Mouse (Mus musculus): Measurements from ENCODE around the gene Otud3.

DNA sequence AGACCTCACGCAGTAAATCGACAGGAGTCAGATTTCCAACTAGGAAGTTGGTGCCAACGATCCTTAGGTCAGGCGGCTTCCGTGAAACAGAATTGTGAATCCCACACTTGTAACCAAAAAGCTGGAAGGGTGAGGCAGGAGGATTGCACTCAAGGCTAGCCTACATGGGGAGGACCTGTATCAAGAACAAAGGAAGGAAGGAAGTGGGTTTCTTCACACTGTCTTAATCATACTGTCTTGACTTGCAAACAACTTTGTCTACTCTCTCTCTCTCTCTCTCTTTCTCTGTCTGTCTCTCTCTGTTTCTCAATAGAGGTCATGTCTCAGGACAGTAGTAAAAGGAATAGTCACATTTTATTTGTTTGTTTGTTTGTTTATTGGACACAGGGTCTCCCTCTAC lies 49.0 kb upstream of the Otud3 start:
- TF ChIP-seq GATA1 (IDR thresholded peaks at IDR 0.05; ENCODE audit: borderline replicate concordance, low read length) (no peak), FLI1 (IDR thresholded peaks at IDR 0.05; ENCODE audit: low read length) (no peak)
